Mouse (Mus musculus): ENCODE measurements around the gene Def8. TPM values are rescaled to one million over a fixed set of nuclear protein-coding genes. Genes with fewer than 3 reads are reported as not detected.
A peak's percentile ranks its signal among the peaks of the same experiment; 100 is the strongest.
"Not testable (repeated sequence)": the region's sequence is repeated elsewhere in the genome, so short reads cannot be mapped to it uniquely, and the experiment has no call there.

Gene Def8
- polyA plus RNA-seq, 1 experiment from 2014 or later = 46.3 TPM

DNA sequence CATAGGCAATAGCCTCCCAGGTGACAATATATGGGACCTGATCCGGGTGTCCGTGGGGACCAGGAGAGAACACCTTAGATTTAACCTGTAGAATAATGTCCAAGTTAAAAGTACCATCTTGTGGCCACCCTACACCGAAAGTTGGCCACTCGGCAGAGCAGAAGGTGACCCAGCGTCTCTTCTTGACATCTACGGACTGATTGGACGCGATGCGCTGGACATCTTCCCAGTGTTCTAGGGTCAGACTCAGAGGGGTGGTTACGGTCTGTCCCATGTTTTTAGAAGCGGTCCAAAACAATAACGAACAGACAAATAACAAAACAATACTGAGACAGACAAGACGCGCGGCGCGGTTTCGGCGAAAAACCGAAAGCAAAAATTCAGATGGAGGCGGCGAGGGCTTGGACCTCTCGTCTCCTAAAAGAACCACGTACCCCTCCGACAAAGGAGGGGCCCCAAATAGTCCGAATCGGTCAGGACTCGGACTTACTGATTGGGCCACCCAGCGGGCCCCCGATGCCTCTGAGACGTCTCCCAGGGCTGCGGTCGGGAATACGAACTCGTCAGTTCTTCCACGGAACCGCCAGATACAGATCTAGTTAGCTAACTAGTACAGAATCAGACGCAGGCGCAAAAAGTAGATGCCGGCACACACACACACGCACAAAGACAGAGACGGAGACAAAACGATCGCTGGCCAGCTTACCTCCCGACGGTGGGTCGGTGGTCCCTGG, 10.1 kb downstream of the Def8 start:
- H3K27ac ChIP-seq (ENCODE audit: low read depth, low read length); H3K9ac ChIP-seq (ENCODE audit: low read length); ATAC-seq (replicated peaks; ENCODE audit: low FRiP score); H3K27me3 ChIP-seq (ENCODE audit: control insufficient read depth, insufficient read depth, low read length); H3K4me3 ChIP-seq (ENCODE audit: low read depth, low read length); H3K4me1 ChIP-seq (replicated peaks; ENCODE audit: control insufficient read depth, insufficient read depth, low read length); DNase-seq (ENCODE audit: low spot score); H3K4me2 ChIP-seq (ENCODE audit: low read depth, low read length, severe bottlenecking); H3K36me3 ChIP-seq (ENCODE audit: control insufficient read depth, insufficient read depth, low read length): not testable (repeated sequence)
- H3K9me3 ChIP-seq (ENCODE audit: control insufficient read depth, low read length) = peaks cover 25% of the 10 kb centered on the region
- 98% methylated on average over 44 of the region's 47 CpGs for whole genome bisulfite sequencing

DNA sequence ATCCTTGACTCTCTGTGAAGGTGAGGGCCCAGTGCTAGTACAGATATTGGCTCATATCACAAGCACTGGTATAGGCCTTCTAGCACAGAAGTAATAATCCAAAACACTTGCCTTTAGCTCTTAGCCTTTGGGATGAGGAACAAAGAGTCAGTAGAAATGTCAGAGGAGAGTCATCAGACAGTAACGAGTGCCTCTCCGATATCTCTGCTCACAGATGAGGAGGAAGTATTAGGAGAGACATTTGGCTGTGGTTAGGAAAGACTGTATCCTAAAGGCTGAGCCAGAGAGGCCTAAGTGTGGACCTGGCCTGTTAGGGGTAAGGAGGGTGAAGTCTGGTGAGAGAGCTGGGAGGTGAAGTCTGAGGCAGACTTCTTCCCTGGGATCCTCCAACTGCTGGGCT, 18.5 kb downstream of the Def8 start:
- Histone ChIP-seq H3K4me3 (ENCODE audit: low read depth, low read length) (no peak overlapping the region), H3K36me3 (ENCODE audit: control insufficient read depth, insufficient read depth, low read length) (no peaks in the 10 kb centered on the region), H3K27ac (ENCODE audit: low read depth, low read length) (no peak overlapping the region), H3K27me3 (ENCODE audit: control insufficient read depth, insufficient read depth, low read length) (no peaks in the 10 kb centered on the region), H3K9me3 (ENCODE audit: control insufficient read depth, low read length) (no peaks in the 10 kb centered on the region), H3K4me1 (replicated peaks; ENCODE audit: control insufficient read depth, insufficient read depth, low read length) (peaks cover 8% of the 10 kb centered on the region; the same call in 1 of the 2 replicates), H3K9ac (ENCODE audit: low read length) (no peak overlapping the region), H3K4me2 (ENCODE audit: low read depth, low read length, severe bottlenecking) (no peak overlapping the region)
- ATAC-seq (replicated peaks; ENCODE audit: low FRiP score) = no peak
- no peak for DNase-seq (ENCODE audit: low spot score)
- WGBS = 97% methylated on average over 2 of the region's 2 CpGs

- no peaks in the 10 kb centered on the region for H3K9me3 ChIP-seq (ENCODE audit: control insufficient read depth, low read length)
- no peak overlapping the region for H3K9ac ChIP-seq (ENCODE audit: low read length)
- DNase-seq (ENCODE audit: low spot score) (no peak), ATAC-seq (replicated peaks; ENCODE audit: low FRiP score) (no peak)
- no peaks in the 10 kb centered on the region for H3K27me3 ChIP-seq (ENCODE audit: control insufficient read depth, insufficient read depth, low read length)
- no peak overlapping the region for H3K27ac ChIP-seq (ENCODE audit: low read depth, low read length)
- WGBS = 79% methylated on average over 5 of the region's 5 CpGs
- peaks cover 8% of the 10 kb centered on the region; the same call in 1 of the 2 replicates for H3K4me1 ChIP-seq (replicated peaks; ENCODE audit: control insufficient read depth, insufficient read depth, low read length)
- H3K36me3 ChIP-seq (ENCODE audit: control insufficient read depth, insufficient read depth, low read length) = no peaks in the 10 kb centered on the region
- peak overlapping the region; percentile 65; the same call in 1 of the 2 replicates for H3K4me3 ChIP-seq (ENCODE audit: low read depth, low read length)
- no peak overlapping the region; the same call in 1 of the 2 replicates for H3K4me2 ChIP-seq (ENCODE audit: low read depth, low read length, severe bottlenecking)
These were observed 19.0 kb downstream of the Def8 start for GRCm38 (mm10) chr8:123442351-123442750.

- DNase-seq (ENCODE audit: low spot score) = peak; percentile 94
- under 1% methylated on average over 37 of the region's 41 CpGs for WGBS
- H3K9ac ChIP-seq (ENCODE audit: low read length) = peak overlapping the region; percentile 77
- H3K4me3 ChIP-seq (ENCODE audit: low read depth, low read length) = peak overlapping the region; percentile 65
- H3K9me3 ChIP-seq (ENCODE audit: control insufficient read depth, low read length) = no peaks in the 10 kb centered on the region
- H3K27ac ChIP-seq (ENCODE audit: low read depth, low read length) = 0 out of 2 replicates have a peak overlapping the region, but pooled peaks have one; percentile 31
- H3K4me1 ChIP-seq (replicated peaks; ENCODE audit: control insufficient read depth, insufficient read depth, low read length) = peaks cover 8% of the 10 kb centered on the region; the same call in 1 of the 2 replicates
- no peaks in the 10 kb centered on the region for H3K27me3 ChIP-seq (ENCODE audit: control insufficient read depth, insufficient read depth, low read length)
- H3K4me2 ChIP-seq (ENCODE audit: low read depth, low read length, severe bottlenecking) = peak overlapping the region; percentile 71
- no peaks in the 10 kb centered on the region for H3K36me3 ChIP-seq (ENCODE audit: control insufficient read depth, insufficient read depth, low read length)
- peak; percentile 95 for ATAC-seq (replicated peaks; ENCODE audit: low FRiP score)
These were observed 19.7 kb downstream of the Def8 start for GRCm38 (mm10) chr8:123442871-123443575.

GRCm38 (mm10) chr8:123443576-123443921, 20.2 kb downstream of the Def8 start:
- no peak for ATAC-seq (replicated peaks; ENCODE audit: low FRiP score)
- Histone ChIP-seq H3K4me2 (ENCODE audit: low read depth, low read length, severe bottlenecking) (peak overlapping the region; percentile 71), H3K27ac (ENCODE audit: low read depth, low read length) (no peak overlapping the region), H3K9me3 (ENCODE audit: control insufficient read depth, low read length) (no peaks in the 10 kb centered on the region), H3K4me1 (replicated peaks; ENCODE audit: control insufficient read depth, insufficient read depth, low read length) (peaks cover 8% of the 10 kb centered on the region; the same call in 1 of the 2 replicates), H3K4me3 (ENCODE audit: low read depth, low read length) (peak overlapping the region; percentile 65), H3K9ac (ENCODE audit: low read length) (peak overlapping the region; percentile 77), H3K36me3 (ENCODE audit: control insufficient read depth, insufficient read depth, low read length) (no peaks in the 10 kb centered on the region), H3K27me3 (ENCODE audit: control insufficient read depth, insufficient read depth, low read length) (no peaks in the 10 kb centered on the region)
- DNase-seq (ENCODE audit: low spot score) = no peak
- WGBS = 33% methylated on average over 4 of the region's 4 CpGs

GRCm38 (mm10) chr8:123444131-123444530, 20.8 kb downstream of the Def8 start:
- Histone ChIP-seq H3K9me3 (ENCODE audit: control insufficient read depth, low read length) (no peaks in the 10 kb centered on the region), H3K4me1 (replicated peaks; ENCODE audit: control insufficient read depth, insufficient read depth, low read length) (peaks cover 8% of the 10 kb centered on the region; the same call in 1 of the 2 replicates), H3K4me3 (ENCODE audit: low read depth, low read length) (no peak overlapping the region), H3K27ac (ENCODE audit: low read depth, low read length) (no peak overlapping the region), H3K4me2 (ENCODE audit: low read depth, low read length, severe bottlenecking) (no peak overlapping the region), H3K36me3 (ENCODE audit: control insufficient read depth, insufficient read depth, low read length) (no peaks in the 10 kb centered on the region), H3K9ac (ENCODE audit: low read length) (no peak overlapping the region), H3K27me3 (ENCODE audit: control insufficient read depth, insufficient read depth, low read length) (no peaks in the 10 kb centered on the region)
- 88% methylated on average over 6 of the region's 6 CpGs for WGBS
- no peak for DNase-seq (ENCODE audit: low spot score)
- ATAC-seq (replicated peaks; ENCODE audit: low FRiP score) = no peak

- no peak overlapping the region for H3K4me3 ChIP-seq (ENCODE audit: low read depth, low read length)
- WGBS = 89% methylated on average over 10 of the region's 10 CpGs
- no peaks in the 10 kb centered on the region for H3K36me3 ChIP-seq (ENCODE audit: control insufficient read depth, insufficient read depth, low read length)
These were observed 22.7 kb downstream of the Def8 start for GRCm38 (mm10) chr8:123445981-123446380.

DNA sequence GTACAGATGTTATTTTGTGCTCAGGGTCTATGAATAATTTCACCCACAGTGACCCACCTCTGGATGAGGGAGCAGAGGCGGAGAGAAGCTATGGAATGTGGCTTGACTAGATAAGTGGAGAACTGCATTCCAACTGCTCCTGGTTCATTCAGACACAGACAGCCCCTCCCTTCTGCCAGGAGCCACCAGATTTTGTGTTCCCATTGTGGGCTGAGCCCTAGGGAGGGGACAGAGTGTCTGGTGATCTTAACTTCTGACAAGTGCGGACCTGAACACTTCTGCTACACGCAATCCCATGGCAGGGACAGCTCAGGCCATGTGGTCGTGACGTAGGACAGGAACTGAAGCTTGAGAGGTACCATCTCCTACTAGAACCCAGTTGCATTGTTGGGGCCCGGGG, 23.5 kb downstream of the Def8 start:
- Histone ChIP-seq H3K9me3 (ENCODE audit: control insufficient read depth, low read length) (no peaks in the 10 kb centered on the region), H3K27me3 (ENCODE audit: control insufficient read depth, insufficient read depth, low read length) (no peaks in the 10 kb centered on the region), H3K27ac (ENCODE audit: low read depth, low read length) (no peak overlapping the region), H3K9ac (ENCODE audit: low read length) (no peak overlapping the region), H3K4me1 (replicated peaks; ENCODE audit: control insufficient read depth, insufficient read depth, low read length) (peaks cover 8% of the 10 kb centered on the region; the same call in 1 of the 2 replicates), H3K4me2 (ENCODE audit: low read depth, low read length, severe bottlenecking) (no peak overlapping the region), H3K4me3 (ENCODE audit: low read depth, low read length) (no peak overlapping the region), H3K36me3 (ENCODE audit: control insufficient read depth, insufficient read depth, low read length) (no peaks in the 10 kb centered on the region)
- no peak for DNase-seq (ENCODE audit: low spot score)
- ATAC-seq (replicated peaks; ENCODE audit: low FRiP score) = no peak
- 93% methylated on average over 6 of the region's 6 CpGs for WGBS

More at GRCm38 (mm10) chr8:123445981-123446380, 22.7 kb downstream of the Def8 start:
- DNase-seq (ENCODE audit: low spot score) (no peak), ATAC-seq (replicated peaks; ENCODE audit: low FRiP score) (no peak)
- Histone ChIP-seq H3K9me3 (ENCODE audit: control insufficient read depth, low read length) (no peaks in the 10 kb centered on the region), H3K4me1 (replicated peaks; ENCODE audit: control insufficient read depth, insufficient read depth, low read length) (peaks cover 8% of the 10 kb centered on the region; the same call in 1 of the 2 replicates), H3K27me3 (ENCODE audit: control insufficient read depth, insufficient read depth, low read length) (no peaks in the 10 kb centered on the region), H3K27ac (ENCODE audit: low read depth, low read length) (no peak overlapping the region), H3K4me2 (ENCODE audit: low read depth, low read length, severe bottlenecking) (no peak overlapping the region), H3K9ac (ENCODE audit: low read length) (no peak overlapping the region)
